Mouse (Mus musculus): ENCODE measurements at regions not wholly inside any gene's neighbourhood (a gene's known extent, or its start where the extent isn't known, plus 50 kb on each side); places are given as distances from the start of the nearest gene placed in this dataset.

- TF ChIP-seq MAFK (IDR thresholded peaks at IDR 0.05; ENCODE audit: insufficient read depth, low read depth, low read length) (no peak), HCFC1 (IDR thresholded peaks at IDR 0.05; ENCODE audit: borderline replicate concordance, insufficient read depth, low read length) (no peak), CHD2 (IDR thresholded peaks at IDR 0.05; ENCODE audit: low read depth, low read length) (no peak), ZNF384 (IDR thresholded peaks at IDR 0.05; ENCODE audit: low read depth, low read length) (no peak)
These were observed 433.7 kb downstream of the Sis start for GRCm38 (mm10) chr3:72534010-72534409.

All from ES-E14 (cell line).